Mouse (Mus musculus) spleen, embryonic (tissue): ENCODE results near the gene Gm26920.

Experiments
- CTCF ChIA-PET: fragments of 350-600 bp; sonication (Branson Sonifier 250); formaldehyde crosslinking; loops from one replicate; lab custom pipeline; 2022; lab: Charles Lee

Gene Gm26920

DNA sequence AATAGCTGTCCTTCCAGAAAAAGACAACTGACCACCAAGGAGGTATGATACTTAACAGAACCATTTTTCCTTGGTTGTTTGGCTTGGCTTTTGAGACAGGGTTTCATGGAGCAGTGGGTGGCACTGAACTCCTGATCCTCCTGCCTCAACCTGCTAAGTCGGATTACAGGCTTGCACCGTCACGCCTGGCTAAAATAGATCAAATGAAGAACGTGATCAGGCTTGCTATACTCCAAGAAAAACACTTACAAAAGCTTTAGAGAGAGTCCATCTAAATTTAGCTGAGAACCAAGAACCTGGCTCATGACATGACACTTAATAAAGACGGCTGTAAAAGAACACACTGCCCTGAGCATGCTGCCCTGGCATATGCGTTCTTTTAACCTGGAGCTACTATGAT lies 29.9 kb downstream of the Gm26920 start:
- CTCF ChIA-PET = no interaction called here

DNA sequence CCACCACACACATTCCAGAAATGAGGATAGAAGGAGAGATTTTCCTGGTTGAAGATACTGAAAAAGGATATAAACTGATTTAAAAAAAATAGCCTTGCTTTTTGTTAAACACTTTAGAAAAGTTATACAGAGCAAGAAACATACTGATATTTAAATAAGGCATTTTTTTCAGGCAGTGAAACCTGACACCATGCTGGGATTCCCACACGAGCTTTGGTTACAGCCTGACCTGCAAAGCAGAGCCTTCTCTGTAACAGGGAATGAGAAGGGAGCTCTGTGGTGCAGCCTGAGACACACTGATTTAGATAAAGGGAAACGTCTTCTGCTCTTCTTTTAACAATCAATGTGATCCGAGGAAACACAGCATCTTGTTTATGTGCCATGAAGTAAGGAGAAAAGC lies 36.6 kb downstream of the Gm26920 start:
- CTCF ChIA-PET = interaction anchor here (0.6 kb wide), 1 partner anchor 601 kb away, joined by 3 read pairs; no protein-coding TSS in a partner anchor

GRCm38 (mm10) chr7:30050882-30051548 lies 39.2 kb downstream of the Gm26920 start, which contains the start of gene Zfp14:
TSS of gene Zfp14 (minus strand) at chr7:30051380.
- CTCF ChIA-PET = no interaction called here

DNA sequence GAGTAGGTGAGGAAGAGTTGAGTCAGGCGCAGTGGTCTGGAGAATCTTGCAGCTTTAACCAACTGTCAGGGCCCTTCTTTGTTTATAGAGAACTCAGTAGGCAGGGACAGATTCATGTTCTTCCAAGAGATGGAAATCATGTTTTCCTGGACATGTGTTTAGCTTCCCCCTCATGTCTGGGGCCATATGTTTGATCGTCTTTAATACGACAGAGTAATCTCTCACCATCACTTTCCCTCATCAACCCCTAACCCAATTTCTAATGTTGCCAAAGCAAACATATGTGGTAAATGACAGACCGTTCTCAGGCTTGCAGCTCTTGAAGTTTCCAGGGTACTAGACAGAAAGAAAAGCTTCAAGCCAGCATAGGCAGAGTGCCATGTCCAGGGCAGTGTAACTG lies 42.1 kb downstream of the Gm26920 start:
- CTCF ChIA-PET = no interaction called here

DNA sequence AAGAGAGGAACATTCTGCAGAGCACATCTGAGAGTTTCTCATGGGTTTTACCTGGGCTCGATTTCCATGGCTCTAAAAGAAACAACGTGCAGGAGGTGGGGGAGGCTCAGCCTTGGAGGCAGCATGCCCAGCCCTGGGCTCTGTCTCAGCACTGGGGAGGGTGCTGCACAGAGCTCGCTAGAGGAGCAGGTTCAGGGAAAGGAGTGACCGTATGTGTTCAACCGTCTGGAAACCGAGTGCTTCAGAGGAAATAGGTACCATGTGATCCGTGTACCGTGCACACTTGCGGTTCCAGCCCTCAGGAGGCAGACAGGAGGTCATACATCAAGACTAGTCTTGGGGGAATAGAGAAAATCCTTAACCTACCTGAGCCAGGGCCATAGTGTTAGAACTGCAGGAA lies 45.9 kb downstream of the Gm26920 start:
- CTCF ChIA-PET = interaction anchor here (0.6 kb wide), 1 partner anchor 45 kb away, joined by 4 read pairs; no protein-coding TSS in a partner anchor

DNA sequence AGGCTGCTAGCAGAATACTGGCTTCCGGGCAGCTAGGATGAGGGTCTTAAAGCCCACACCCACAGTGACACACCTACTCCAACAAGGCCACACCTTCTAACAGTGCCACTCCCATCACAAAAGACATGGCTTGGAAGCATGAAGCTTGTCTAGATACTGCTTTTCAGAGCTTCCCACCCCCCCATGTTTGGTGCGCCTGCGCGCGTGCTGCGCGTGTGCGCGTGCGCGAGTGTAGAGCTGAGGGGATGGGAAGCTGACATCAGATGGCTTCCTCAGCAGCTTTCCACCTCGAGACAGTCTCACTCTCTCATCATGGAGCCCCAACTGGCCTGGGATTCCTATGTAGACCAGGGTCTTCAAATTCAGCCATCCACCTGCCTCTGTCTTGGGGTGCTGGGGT lies 55.9 kb downstream of the Gm26920 start:
- CTCF ChIA-PET = no interaction called here

DNA sequence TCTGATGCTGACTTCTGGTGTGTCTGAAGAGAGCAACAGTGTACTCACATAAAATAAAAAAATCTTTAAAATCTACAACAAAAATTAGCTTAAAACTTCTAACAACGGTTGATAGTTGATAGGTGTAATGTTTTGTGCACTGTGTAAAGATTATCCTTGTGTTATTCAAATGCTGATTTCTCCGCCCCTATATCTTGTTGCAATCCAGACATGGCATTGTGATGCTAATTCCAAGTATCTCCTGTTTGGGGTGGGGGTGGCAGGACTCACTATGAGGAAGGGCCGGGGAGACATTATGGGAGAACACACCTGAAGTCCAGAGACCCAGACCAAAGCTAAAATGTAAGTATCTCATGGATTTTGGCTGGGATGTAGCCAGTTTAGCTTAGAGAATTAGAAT lies 58.8 kb downstream of the Gm26920 start:
- CTCF ChIA-PET = no interaction called here

GRCm38 (mm10) chr7:30030677-30031076 lies 59.5 kb downstream of the Gm26920 start:
- CTCF ChIA-PET = no interaction called here

GRCm38 (mm10) chr7:30028572-30028971 lies 61.6 kb downstream of the Gm26920 start:
- CTCF ChIA-PET = no interaction called here

DNA sequence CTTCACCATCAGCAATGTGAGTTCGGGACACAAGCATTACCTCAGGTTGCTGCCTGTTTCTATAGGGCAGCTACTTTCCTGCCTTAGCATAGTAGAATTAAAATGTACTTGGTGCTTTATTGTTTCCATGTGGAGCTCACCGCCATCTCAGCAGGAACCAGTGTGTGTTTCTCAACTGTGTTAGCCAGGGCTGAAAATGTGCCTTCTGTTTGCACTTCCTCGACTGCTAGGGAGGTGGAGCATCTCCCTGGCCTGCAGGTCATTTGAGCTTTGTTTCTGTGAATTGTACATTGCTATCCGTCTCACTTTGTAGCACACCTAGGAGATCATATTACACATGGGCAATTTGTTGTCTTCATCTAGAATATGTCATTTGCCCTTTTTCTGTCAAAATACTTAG lies 62.9 kb downstream of the Gm26920 start:
- CTCF ChIA-PET = no interaction called here

- CTCF ChIA-PET = no interaction called here
Measured at GRCm38 (mm10) chr7:30025358-30025757, 64.9 kb downstream of the Gm26920 start.

DNA sequence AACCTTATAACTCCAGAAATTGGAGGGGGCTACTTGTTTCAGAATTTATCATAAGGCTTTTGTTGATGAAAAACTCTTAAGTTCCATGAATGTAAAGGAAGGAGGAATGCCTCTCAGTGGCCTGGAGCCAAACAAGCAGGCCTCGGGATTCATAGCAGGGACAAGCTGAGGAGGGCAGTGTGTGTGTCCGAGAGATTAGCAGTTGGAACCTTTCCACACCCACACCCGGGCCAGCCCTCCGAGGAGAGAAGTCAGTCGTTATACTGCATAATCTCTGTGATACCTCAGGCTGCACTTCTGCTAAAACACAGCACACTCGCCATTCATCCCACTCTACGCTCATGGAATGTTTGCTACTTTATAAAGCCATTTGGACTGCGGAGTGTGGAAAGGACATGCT lies 66.4 kb downstream of the Gm26920 start:
- CTCF ChIA-PET = no interaction called here

DNA sequence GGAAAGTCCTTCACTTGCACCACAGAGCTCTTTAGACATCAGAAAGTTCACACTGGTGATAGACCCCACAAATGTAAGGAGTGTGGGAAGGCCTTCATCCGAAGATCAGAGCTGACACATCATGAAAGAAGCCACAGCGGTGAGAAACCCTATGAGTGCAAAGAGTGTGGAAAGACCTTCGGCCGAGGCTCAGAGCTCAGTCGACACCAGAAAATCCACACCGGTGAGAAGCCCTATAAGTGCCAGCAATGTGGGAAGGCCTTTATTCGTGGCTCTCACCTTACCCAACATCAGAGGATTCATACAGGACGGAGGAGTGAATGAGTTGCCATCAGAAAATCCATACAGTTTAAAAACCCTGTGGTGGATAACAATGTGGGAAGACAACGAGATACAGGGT lies 66.9 kb downstream of the Gm26920 start:
- CTCF ChIA-PET = interaction anchor here (0.6 kb wide), 1 partner anchor 64 kb away, joined by 3 read pairs; no protein-coding TSS in a partner anchor

DNA sequence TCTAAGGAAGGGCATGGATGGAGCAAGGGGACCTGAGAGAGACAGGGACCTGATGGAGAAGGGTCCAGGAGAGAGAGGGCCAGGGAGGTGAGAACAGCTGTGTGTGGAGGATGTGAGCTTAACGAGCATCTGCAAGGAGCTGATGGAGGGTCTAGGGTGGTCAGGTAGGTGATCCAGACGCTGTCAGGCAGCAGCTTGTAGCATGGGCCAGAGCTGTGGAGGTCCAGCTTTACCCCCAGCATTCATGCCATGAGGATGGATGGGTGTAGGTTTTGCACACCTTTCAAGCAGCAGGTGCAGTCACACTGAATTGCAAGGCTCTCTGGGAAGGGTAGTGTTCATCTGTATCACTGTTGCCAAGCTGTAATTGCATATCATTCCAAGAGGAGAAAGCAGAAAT lies 70.7 kb downstream of the Gm26920 start:
- CTCF ChIA-PET = interaction anchor here (0.6 kb wide), 1 partner anchor 157 kb away, joined by 3 read pairs; no protein-coding TSS in a partner anchor

GRCm38 (mm10) chr7:30017226-30017625 lies 73.0 kb downstream of the Gm26920 start:
- CTCF ChIA-PET = no interaction called here

GRCm38 (mm10) chr7:30012956-30013363 lies 77.2 kb downstream of the Gm26920 start:
- CTCF ChIA-PET = interaction anchor here (0.5 to 1.5 kb wide), 2 partner anchors 79 to 712 kb away, joined by 3 to 4 read pairs; no protein-coding TSS in a partner anchor

GRCm38 (mm10) chr7:30010551-30011195 lies 79.5 kb downstream of the Gm26920 start:
- CTCF ChIA-PET = interaction anchor here (1.0 kb wide), 1 partner anchor 21 kb away, joined by 3 read pairs; no protein-coding TSS in a partner anchor

GRCm38 (mm10) chr7:30009321-30010085 lies 80.7 kb downstream of the Gm26920 start:
- CTCF ChIA-PET = no interaction called here

- CTCF ChIA-PET = no interaction called here
Measured at GRCm38 (mm10) chr7:30008020-30008690, 82.1 kb downstream of the Gm26920 start.

DNA sequence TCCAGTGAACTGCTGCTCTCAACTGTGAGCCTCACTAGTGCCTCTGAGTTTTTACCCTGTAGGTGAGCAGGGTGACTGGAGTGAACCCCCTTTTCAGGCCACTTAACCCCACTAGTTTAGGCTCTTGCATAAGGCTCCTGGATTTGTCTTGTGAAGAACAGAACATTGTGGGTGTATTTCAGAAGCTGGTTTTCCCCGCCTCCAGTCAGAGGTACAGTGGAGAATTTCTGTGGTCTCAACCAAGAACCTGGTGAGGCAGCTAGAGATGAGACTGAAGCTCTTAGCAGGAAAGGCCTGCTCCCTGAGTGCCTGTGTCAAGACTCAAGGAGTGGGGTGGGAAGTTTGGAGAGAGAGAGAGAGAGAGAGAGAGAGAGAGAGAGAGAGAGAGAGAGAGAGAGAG lies 82.6 kb downstream of the Gm26920 start:
- CTCF ChIA-PET = no interaction called here
